Mouse (Mus musculus) olfactory bulb, adult 2 months (tissue): Measurements from ENCODE around the gene Slc7a8.

ENCODE experiments used
- CTCF ChIP-seq: fragments of 200-500 bp; IDR thresholded peaks from 2 replicates; pipeline ENCODE4 v1.5.1; 2012; ENCODE audit warnings: low read depth, mild to moderate bottlenecking, low read length, moderate library complexity; ENCODE audit not compliant: insufficient read depth
- POLR2A ChIP-seq: fragments of 200-500 bp; IDR thresholded peaks from 2 replicates; pipeline ENCODE4 v1.6.1; 2012; ENCODE audit warnings: mild to moderate bottlenecking, low read depth, low read length, moderate library complexity; ENCODE audit not compliant: insufficient read depth

GRCm38 (mm10) chr14:54785898-54786297, 4.2 kb upstream of the Slc7a8 start:
- TF ChIP-seq CTCF (no peak), POLR2A (no peak)
